Mouse (Mus musculus) brown adipose tissue, adult 24 weeks (tissue): ENCODE measurements around the gene Slc5a4a. TPM values are rescaled to one million over a fixed set of nuclear protein-coding genes. Genes with fewer than 3 reads are reported as not detected.

Experiments used
- H3K27ac ChIP-seq: fragments of 200-500 bp; replicated peaks from 2 replicates; pipeline ENCODE4 v1.5.1; 2012; ENCODE audit warnings: low read depth, mild to moderate bottlenecking, low read length
- H3K4me1 ChIP-seq: fragments of 200-500 bp; 2 replicates; pipeline ENCODE4 v1.6.1; 2012; ENCODE audit warnings: low read length, mixed read lengths; ENCODE audit not compliant: control insufficient read depth, insufficient read depth, insufficient read length
- H3K4me3 ChIP-seq: fragments of 200-500 bp; 2 replicates; pipeline ENCODE4 v1.5.1; 2012; ENCODE audit warnings: low read depth, mild to moderate bottlenecking, low read length, moderate library complexity; ENCODE audit not compliant: insufficient read depth
- polyA plus RNA-seq: library from polyadenylated mRNA; stranded (reverse); fragments of >200 nt; gene quantifications from 2 replicates; pipeline ENCODE4 v1.2.4, GENCODE M21; 2012; ENCODE audit not compliant: missing spikeins, insufficient read depth, insufficient read length

Gene Slc5a4a
- polyA plus RNA-seq, 1 experiment: not detected

GRCm38 (mm10) chr10:76201978-76202377 lies 54.7 kb downstream of the Slc5a4a start:
- H3K4me1 ChIP-seq: no peaks in the 10 kb centered on the region
- H3K4me3 ChIP-seq: no peak overlapping the region
- no peak overlapping the region for H3K27ac ChIP-seq

GRCm38 (mm10) chr10:76203798-76204283 lies 56.6 kb downstream of the Slc5a4a start:
- H3K4me1 ChIP-seq: no peaks in the 10 kb centered on the region
- H3K27ac ChIP-seq: no peak overlapping the region
- H3K4me3 ChIP-seq: peak overlapping the region; percentile 49

GRCm38 (mm10) chr10:76207262-76207796 lies 60.1 kb downstream of the Slc5a4a start:
- H3K27ac ChIP-seq: no peak overlapping the region
- H3K4me3 ChIP-seq: no peak overlapping the region
- H3K4me1 ChIP-seq: no peaks in the 10 kb centered on the region

- Histone ChIP-seq H3K27ac (no peak overlapping the region), H3K4me3 (no peak overlapping the region), H3K4me1 (no peaks in the 10 kb centered on the region)
These were observed 62.0 kb downstream of the Slc5a4a start for GRCm38 (mm10) chr10:76209241-76209640.

GRCm38 (mm10) chr10:76210806-76211205 lies 63.6 kb downstream of the Slc5a4a start:
- Histone ChIP-seq H3K4me1 (no peaks in the 10 kb centered on the region), H3K27ac (no peak overlapping the region), H3K4me3 (no peak overlapping the region)

GRCm38 (mm10) chr10:76212121-76212520 lies 64.9 kb downstream of the Slc5a4a start:
- no peak overlapping the region for H3K27ac ChIP-seq
- no peak overlapping the region for H3K4me3 ChIP-seq
- H3K4me1 ChIP-seq: no peaks in the 10 kb centered on the region

- no peak overlapping the region for H3K27ac ChIP-seq
- no peak overlapping the region for H3K4me3 ChIP-seq
- no peaks in the 10 kb centered on the region for H3K4me1 ChIP-seq
These were observed 66.9 kb downstream of the Slc5a4a start for GRCm38 (mm10) chr10:76214161-76214560.

- Histone ChIP-seq H3K4me1 (no peaks in the 10 kb centered on the region), H3K4me3 (no peak overlapping the region), H3K27ac (no peak overlapping the region)
These were observed 69.8 kb downstream of the Slc5a4a start for GRCm38 (mm10) chr10:76217056-76217455.

- Histone ChIP-seq H3K4me1 (no peaks in the 10 kb centered on the region), H3K4me3 (no peak overlapping the region), H3K27ac (no peak overlapping the region)
These were observed 71.0 kb downstream of the Slc5a4a start for GRCm38 (mm10) chr10:76218240-76218639.

GRCm38 (mm10) chr10:76225944-76226343 lies 78.7 kb downstream of the Slc5a4a start:
- Histone ChIP-seq H3K4me3 (no peak overlapping the region), H3K27ac (peak overlapping the region; percentile 54; the same call in 1 of the 2 replicates), H3K4me1 (0 out of 2 replicates have a peak, but pooled peaks cover 4% of the 10 kb centered on the region)

- H3K4me3 ChIP-seq: no peak overlapping the region
- no peak overlapping the region for H3K27ac ChIP-seq
- H3K4me1 ChIP-seq: 0 out of 2 replicates have a peak, but pooled peaks cover 4% of the 10 kb centered on the region
These were observed 82.4 kb downstream of the Slc5a4a start for GRCm38 (mm10) chr10:76229627-76230026.

GRCm38 (mm10) chr10:76237341-76238225 lies 90.3 kb downstream of the Slc5a4a start, which contains the start of gene Prmt2:
Prmt2 (minus strand) TSS chr10:76237865.
- Histone ChIP-seq H3K27ac (peak within 1 kb of the TSS; percentile 28; the same call in 1 of the 2 replicates), H3K4me1 (no peaks in the 10 kb centered on the region; the same call in 1 of the 2 replicates), H3K4me3 (peak within 1 kb of the TSS; percentile 74)

Other genes with a start within 250 kb of the Slc5a4a start
- gene Smarcb1, start 225.8 kb upstream of the Slc5a4a start, polyA plus RNA-seq: 27.2 and 35.3 TPM in 2 replicates
- 3,122 and 3,143 TPM in 2 replicates for gene Chchd10, start 214.3 kb upstream of the Slc5a4a start, polyA plus RNA-seq
- 4.1 and 7.6 TPM in 2 replicates for gene Mmp11, start 211.0 kb upstream of the Slc5a4a start, polyA plus RNA-seq
- not detected in 2 replicates for gene Gm867, start 206.8 kb upstream of the Slc5a4a start, polyA plus RNA-seq
- not detected in 2 replicates for gene Vpreb3, start 204.4 kb upstream of the Slc5a4a start, polyA plus RNA-seq
- not detected in 2 replicates for gene Gm5134, start 192.9 kb upstream of the Slc5a4a start, polyA plus RNA-seq
- 1.6 and 1.9 TPM in 2 replicates for gene Zfp280b, start 114.8 kb upstream of the Slc5a4a start, polyA plus RNA-seq
- gene Slc5a4b, start 36.5 kb upstream of the Slc5a4a start, polyA plus RNA-seq: not detected in 2 replicates
- 11.6 and 14.1 TPM in 2 replicates for gene Prmt2, start 90.4 kb downstream of the Slc5a4a start, polyA plus RNA-seq
- 263 and 317 TPM in 2 replicates for gene S100b, start 106.4 kb downstream of the Slc5a4a start, polyA plus RNA-seq
- gene Dip2a, start 197.8 kb downstream of the Slc5a4a start, polyA plus RNA-seq: 15.9 TPM in 2 replicates